In genomic region chrX:143080458-143081336, GRCm38 (mm10) we compare ENCODE assay signal across 9 mouse cellular contexts. TPM values are rescaled to one million over a fixed set of nuclear protein-coding genes. Genes with fewer than 3 reads are reported as not detected.
DNase-seq lines count a peak whose midpoint lies in the region; ATAC-seq and TF ChIP-seq lines count a peak whose summit lies in the region.
"Had no signal": no experiment of that assay in that cellular context is flagged by ENCODE, and none has a peak within 500 bp of the region (broad histone marks: within the 10 kb centered on the region; RNA-seq: fewer than 3 reads in every experiment).

No protein-coding gene starts in this region.

- no peak for TF ChIP-seq POLR2A in brain, embryonic 14.5 days (IDR thresholded peaks at IDR 0.05; ENCODE audit: borderline replicate concordance, extremely low read depth, insufficient read depth, insufficient read length, poor library complexity, severe bottlenecking)
- TF ChIP-seq POLR2A in heart, adult 2 months (IDR thresholded peaks at IDR 0.05; ENCODE audit: insufficient read depth, low read depth, low read length), result no peak

- peaks cover 2% of the 10 kb centered on the region; the same call in 1 of the 2 replicates for H3K4me1 ChIP-seq in heart, adult 2 months (ENCODE audit: control insufficient read depth, insufficient read depth, low read length)
- H3K4me1 ChIP-seq in limb, embryonic 12.5 days (replicated peaks), result no peaks in the 10 kb centered on the region

- H3K4me2 ChIP-seq in limb, embryonic 12.5 days, result peak overlapping the region; percentile 60

- H3K27ac ChIP-seq in heart, adult 2 months, result no peak overlapping the region
- peak overlapping the region; percentile 53; the same call in 1 of the 2 replicates for H3K27ac ChIP-seq in limb, embryonic 12.5 days

- ATAC-seq in limb, embryonic 12.5 days (ENCODE audit: insufficient number of reproducible peaks, insufficient read depth, low FRiP score, low TSS enrichment, low read depth), result peak; percentile 88

- no peaks in the 10 kb centered on the region for H3K79me2 ChIP-seq in heart, adult 2 months (replicated peaks; ENCODE audit: control insufficient read depth, insufficient read depth, low read length)

- no peak for TF ChIP-seq CTCF in brain, embryonic 14.5 days (IDR thresholded peaks at IDR 0.05; ENCODE audit: borderline replicate concordance, extremely low read depth, insufficient read depth, insufficient read length)
- no peak for TF ChIP-seq CTCF in heart, adult 2 months (IDR thresholded peaks at IDR 0.05)

- H3K27me3 ChIP-seq in heart, adult 2 months (ENCODE audit: control insufficient read depth, insufficient read depth, low read length), result no peaks in the 10 kb centered on the region
- H3K27me3 ChIP-seq in limb, embryonic 12.5 days, result peaks cover 67% of the 10 kb centered on the region

- peak; percentile 93 for DNase-seq in heart, adult 11 months
- DNase-seq in heart, adult 9 months (ENCODE audit: low spot score in 2 of 2), result no peak
- DNase-seq in brain, embryonic 14.5 days (ENCODE audit: low read depth), result peak; percentile 65
- no peak for DNase-seq in heart, adult 2 months
- DNase-seq in right cerebral cortex, postnatal 25 days, result peak; percentile 23
- no peak for DNase-seq in thymus, postnatal 0 days (ENCODE audit: low spot score)
- DNase-seq in layer of hippocampus, adult 11-12 months (ENCODE audit: low spot score), result no peak

- H3K9me3 ChIP-seq in limb, embryonic 12.5 days, result no peaks in the 10 kb centered on the region

- 19% methylated on average over 23 of the region's 23 CpGs for WGBS in heart, adult 2 months
- WGBS in limb, embryonic 12.5 days, result 19% methylated on average over 22 of the region's 23 CpGs

- no peaks in the 10 kb centered on the region for H3K36me3 ChIP-seq in heart, adult 2 months (ENCODE audit: control insufficient read depth, insufficient read depth, low read length)
- H3K36me3 ChIP-seq in limb, embryonic 12.5 days, result no peaks in the 10 kb centered on the region

- TF ChIP-seq EP300 in heart, adult 2 months (IDR thresholded peaks at IDR 0.05; ENCODE audit: insufficient read depth, low read depth, low read length), result no peak

- intact Hi-C loops in heart, adult 2 months (cut with DNase I), result no loop called here

- H3K9ac ChIP-seq in heart, adult 2 months (ENCODE audit: low read depth, low read length), result peak overlapping the region; percentile 21; the same call in 1 of the 2 replicates
- peak overlapping the region; percentile 27; the same call in 1 of the 2 replicates for H3K9ac ChIP-seq in limb, embryonic 12.5 days (replicated peaks)

- peak overlapping the region; percentile 18; the same call in 1 of the 2 replicates for H3K4me3 ChIP-seq in heart, adult 2 months
- peak overlapping the region; percentile 32 for H3K4me3 ChIP-seq in limb, embryonic 12.5 days (replicated peaks)

RNA-seq across cellular contexts. Expression of gene Rtl9, which starts 18.7 kb away (rescaled TPM):
- 0.85 and 1.5 TPM in 2 replicates for polyA plus RNA-seq in brain, embryonic 14.5 days (2012; rRNA removed)
- under 1 TPM in 1 of 2 experiments, not detected in 1; 0.23 TPM for total RNA-seq in heart, adult 2 months (2021)
- polyA plus RNA-seq in heart, adult 2 months (2012; rRNA removed), result 0.10 and 0.35 TPM in 2 replicates
- polyA plus RNA-seq in limb, embryonic 12.5 days (2016; fragmentation: Nextera tagmentation; extraction: Ambion mirVana), result 0.29 and 0.54 TPM in 2 replicates
- polyA plus RNA-seq in thymus, postnatal 0 days (2015; fragmentation: Nextera tagmentation; extraction: Ambion mirVana), result 0.05 TPM in 1 of 2 replicates, not detected in the other
- total RNA-seq: neutrophil, adult 5-6 weeks had no signal

Comparison
In these comparisons a context has a peak if more than half of its experiments do, and no peak if none do; other contexts are left out.
1. DNase-seq: peak in heart, adult 11 months (single experiment), brain, embryonic 14.5 days (single experiment) and right cerebral cortex, postnatal 25 days (single experiment); none in heart, adult 9 months (0 of 2), heart, adult 2 months (0 of 2), thymus, postnatal 0 days (single experiment) and layer of hippocampus, adult 11-12 months (single experiment).